Mouse (Mus musculus) kidney, embryonic 15.5 days (tissue): ENCODE measurements at regions not wholly inside any gene's neighbourhood (a gene's known extent, or its start where the extent isn't known, plus 50 kb on each side); places are given as distances from the start of the nearest gene placed in this dataset.

Experiments used
- ATAC-seq: fragments of 200-750 bp; cut with Nextera tagmentation; replicated peaks from 2 replicates; pipeline ENCODE4 v1.8.0; 2017; ENCODE audit warnings: moderate TSS enrichment; ENCODE audit not compliant: low FRiP score
- H3K27ac ChIP-seq: fragments of 300-500 bp; sonication (generic); 2 replicates; pipeline ENCODE4 v1.5.1; 2015; ENCODE audit warnings: mild to moderate bottlenecking, inconsistent platforms
- H3K27me3 ChIP-seq: fragments of 300-500 bp; sonication (generic); 2 replicates; pipeline ENCODE4 v1.6.1; 2015; ENCODE audit warnings: inconsistent platforms
- H3K36me3 ChIP-seq: fragments of 300-500 bp; sonication (generic); 2 replicates; pipeline ENCODE4 v1.6.1; 2015; ENCODE audit warnings: inconsistent platforms
- H3K4me1 ChIP-seq: fragments of 300-500 bp; sonication (generic); 2 replicates; pipeline ENCODE4 v1.6.1; 2015; ENCODE audit warnings: inconsistent platforms
- H3K4me2 ChIP-seq: fragments of 300-500 bp; sonication (generic); 2 replicates; pipeline ENCODE4 v1.6.1; 2015; ENCODE audit warnings: moderate library complexity, mild to moderate bottlenecking, inconsistent platforms
- H3K4me3 ChIP-seq: fragments of 300-500 bp; sonication (generic); replicated peaks from 2 replicates; pipeline ENCODE4 v1.5.1; 2015; ENCODE audit warnings: mild to moderate bottlenecking, inconsistent platforms
- H3K9ac ChIP-seq: fragments of 300-500 bp; sonication (generic); 2 replicates; pipeline ENCODE4 v1.6.1; 2015; ENCODE audit warnings: mild to moderate bottlenecking, inconsistent platforms
- H3K9me3 ChIP-seq: fragments of 300-500 bp; sonication (generic); replicated peaks from 2 replicates; pipeline ENCODE4 v1.6.1; 2016; ENCODE audit warnings: inconsistent platforms
- WGBS: fragments of 180-500 bp; shearing (Covaris S2); methylation state at CpG from one replicate; pipeline ENCODE4 v1.1.7; 2015; ENCODE audit warnings: mixed read lengths; 5-methylcytosine and 5-hydroxymethylcytosine counted together

DNA sequence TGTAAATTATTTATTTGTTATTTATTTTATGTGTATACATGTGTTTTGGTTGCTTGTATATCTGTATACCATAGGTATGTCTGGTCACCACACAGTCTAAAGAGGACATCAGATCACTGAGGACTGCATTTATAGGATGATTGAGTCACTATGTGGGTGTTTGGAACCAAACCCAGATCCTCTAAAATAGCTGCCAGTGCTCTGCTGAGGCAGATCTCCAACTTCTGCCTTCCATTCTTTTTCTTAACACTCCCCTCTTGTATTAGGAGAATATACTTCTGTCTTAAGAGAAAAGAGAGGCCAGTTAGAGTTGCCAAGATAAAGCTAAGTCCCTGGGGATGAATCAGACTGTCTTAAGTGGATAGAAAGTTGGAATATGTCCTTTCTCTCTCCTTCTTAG lies 424.2 kb downstream of the Cntn6 start:
- Histone ChIP-seq H3K4me3 (no peak overlapping the region), H3K27me3 (no peaks in the 10 kb centered on the region), H3K9ac (no peak overlapping the region), H3K9me3 (no peaks in the 10 kb centered on the region), H3K27ac (no peak overlapping the region), H3K4me2 (no peak overlapping the region), H3K4me1 (no peaks in the 10 kb centered on the region), H3K36me3 (no peaks in the 10 kb centered on the region)
- no peak for ATAC-seq

DNA sequence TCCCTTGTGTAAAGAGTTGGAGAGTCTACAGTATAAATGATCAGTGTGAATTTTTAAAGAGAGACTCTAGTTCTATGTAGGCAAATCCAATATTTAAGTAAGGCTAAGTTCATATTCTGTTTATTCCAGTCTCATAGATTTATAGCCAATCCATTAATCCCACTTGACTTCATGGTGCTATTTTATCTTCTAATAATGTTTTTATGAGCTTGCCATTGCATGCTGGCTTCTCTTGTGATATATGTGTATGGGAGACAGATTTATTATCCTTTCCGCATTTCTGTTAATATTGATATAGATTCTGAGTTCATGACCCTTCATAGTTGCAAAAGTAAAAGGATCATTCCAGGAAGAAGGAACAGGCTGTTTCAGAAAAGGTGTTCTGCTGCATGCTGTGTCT lies 430.0 kb downstream of the Cntn6 start:
- H3K36me3 ChIP-seq = no peaks in the 10 kb centered on the region
- no peak overlapping the region for H3K27ac ChIP-seq
- no peaks in the 10 kb centered on the region for H3K27me3 ChIP-seq
- no peak overlapping the region for H3K4me2 ChIP-seq
- WGBS = 44% methylated on average over 1 of the region's 1 CpGs
- H3K9me3 ChIP-seq = no peaks in the 10 kb centered on the region
- H3K4me1 ChIP-seq = no peaks in the 10 kb centered on the region
- H3K9ac ChIP-seq = no peak overlapping the region
- no peak overlapping the region for H3K4me3 ChIP-seq
- ATAC-seq = peak; percentile 56; the same call in 1 of the 2 replicates

DNA sequence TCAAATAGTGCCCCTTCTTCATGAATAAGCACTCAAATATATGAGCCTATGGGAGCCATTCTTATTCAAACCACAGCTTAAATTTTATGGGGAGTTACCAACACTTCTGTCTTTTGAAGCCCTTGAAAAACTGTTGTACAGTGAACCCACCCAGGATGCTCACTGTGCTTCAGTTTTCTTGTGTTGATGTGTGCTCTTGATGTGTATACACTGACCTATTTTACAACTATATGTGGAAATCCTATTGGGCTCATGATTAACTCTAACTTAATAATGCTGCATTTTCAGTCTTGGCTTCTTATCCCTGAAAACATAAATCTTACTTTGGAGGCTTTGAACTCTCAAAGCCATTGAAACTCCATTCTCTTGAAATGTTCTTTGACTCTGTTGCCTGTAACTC lies 433.5 kb downstream of the Cntn6 start:
- H3K4me3 ChIP-seq = no peak overlapping the region
- H3K4me1 ChIP-seq = no peaks in the 10 kb centered on the region
- H3K36me3 ChIP-seq = no peaks in the 10 kb centered on the region
- H3K9ac ChIP-seq = no peak overlapping the region
- H3K4me2 ChIP-seq = no peak overlapping the region
- ATAC-seq = peak; percentile 78
- peak overlapping the region; percentile 45; the same call in 1 of the 2 replicates for H3K27ac ChIP-seq
- no peaks in the 10 kb centered on the region for H3K9me3 ChIP-seq
- no peaks in the 10 kb centered on the region for H3K27me3 ChIP-seq

DNA sequence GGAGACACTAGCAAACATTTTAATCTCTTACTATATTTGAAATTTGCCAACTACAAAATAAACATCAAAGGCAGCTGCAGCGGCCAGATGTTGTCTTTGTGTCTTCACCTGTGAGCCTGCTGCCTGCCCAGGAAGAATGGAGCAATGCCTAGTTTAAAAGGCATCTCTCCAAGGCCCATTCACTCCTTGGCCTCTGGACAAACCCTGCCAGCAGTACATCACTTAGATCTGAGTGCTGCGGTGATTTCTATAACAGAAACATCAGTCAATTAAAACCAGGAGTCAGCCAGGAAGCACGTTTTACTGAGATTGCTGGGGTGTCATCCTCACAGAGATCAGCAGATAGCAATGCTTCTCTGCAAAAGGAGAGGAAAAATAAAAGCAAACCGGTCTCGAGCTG lies 437.7 kb downstream of the Cntn6 start:
- ATAC-seq = no peak
- Histone ChIP-seq H3K4me1 (no peaks in the 10 kb centered on the region), H3K27ac (no peak overlapping the region), H3K4me2 (no peak overlapping the region), H3K4me3 (no peak overlapping the region), H3K27me3 (no peaks in the 10 kb centered on the region), H3K9ac (no peak overlapping the region), H3K36me3 (no peaks in the 10 kb centered on the region), H3K9me3 (no peaks in the 10 kb centered on the region)
- whole genome bisulfite sequencing = 73% methylated on average over 5 of the region's 5 CpGs

DNA sequence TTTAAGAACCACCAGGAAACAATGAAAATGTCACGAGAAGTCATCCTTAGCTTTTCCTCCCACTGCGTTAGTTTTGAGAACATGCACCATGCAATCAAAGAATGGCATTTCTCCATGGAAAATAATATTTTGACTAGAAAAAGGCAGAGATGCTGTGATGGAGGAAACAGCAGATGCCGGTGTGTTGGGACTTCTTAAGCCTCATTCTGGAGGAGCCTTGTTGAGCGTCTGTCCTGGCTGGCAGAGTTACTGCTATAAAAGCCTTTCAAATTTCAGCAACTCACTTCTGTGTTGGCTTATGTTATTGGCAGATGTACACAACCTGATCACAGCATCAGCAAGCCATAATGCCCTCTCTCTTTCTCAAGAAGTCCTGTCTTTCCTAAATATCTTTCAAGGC lies 439.6 kb downstream of the Cntn6 start:
- Histone ChIP-seq H3K4me2 (no peak overlapping the region), H3K36me3 (no peaks in the 10 kb centered on the region), H3K4me1 (no peaks in the 10 kb centered on the region), H3K4me3 (no peak overlapping the region), H3K27me3 (no peaks in the 10 kb centered on the region), H3K27ac (no peak overlapping the region), H3K9me3 (no peaks in the 10 kb centered on the region), H3K9ac (no peak overlapping the region)
- ATAC-seq = no peak
- WGBS = 84% methylated on average over 4 of the region's 4 CpGs

DNA sequence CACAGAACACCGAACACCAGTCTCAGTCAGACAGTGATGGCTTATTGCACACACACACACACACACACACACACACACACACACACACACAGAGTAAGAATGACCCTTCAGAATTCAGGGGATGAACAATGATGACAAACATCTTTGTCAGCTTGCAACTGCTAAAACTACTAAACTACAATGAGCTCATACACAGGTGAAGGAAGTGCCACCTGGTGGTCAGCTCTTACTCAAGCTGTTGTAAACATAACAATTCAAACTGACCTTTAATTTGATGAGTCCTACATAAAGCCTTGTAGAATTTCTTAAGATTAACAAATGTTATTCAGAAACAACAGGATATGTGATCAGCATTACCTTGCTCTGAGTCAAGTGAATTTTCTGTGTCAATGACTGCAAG lies 446.5 kb downstream of the Cntn6 start:
- no peak for ATAC-seq
- no peak overlapping the region for H3K4me3 ChIP-seq
- no peak overlapping the region for H3K4me2 ChIP-seq
- H3K9me3 ChIP-seq = no peaks in the 10 kb centered on the region
- no peaks in the 10 kb centered on the region for H3K4me1 ChIP-seq
- H3K27ac ChIP-seq = no peak overlapping the region
- no peak overlapping the region for H3K9ac ChIP-seq
- no peaks in the 10 kb centered on the region for H3K27me3 ChIP-seq
- WGBS = 94% methylated on average over 1 of the region's 1 CpGs
- H3K36me3 ChIP-seq = no peaks in the 10 kb centered on the region

DNA sequence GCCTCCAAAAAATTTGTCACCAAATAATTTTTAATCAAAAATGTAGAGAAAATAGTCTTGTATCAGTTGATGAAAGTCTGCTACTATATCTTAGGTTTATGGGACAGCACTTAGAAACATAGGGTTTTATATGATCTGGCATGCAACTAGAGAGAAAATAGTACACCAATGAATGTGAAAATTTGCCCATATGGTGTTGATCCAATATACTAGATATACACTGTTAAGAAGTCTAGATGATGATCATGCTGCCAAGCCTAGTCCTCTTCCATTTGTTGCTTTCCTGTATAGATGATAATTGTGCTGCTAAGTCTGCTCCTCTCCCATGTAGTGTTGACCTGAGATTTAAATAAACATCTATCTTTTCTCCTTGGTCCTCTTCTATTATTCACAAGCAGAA lies 481.9 kb downstream of the Cntn6 start:
- Histone ChIP-seq H3K4me3 (no peak overlapping the region), H3K4me2 (no peak overlapping the region)
- no peak for ATAC-seq

DNA sequence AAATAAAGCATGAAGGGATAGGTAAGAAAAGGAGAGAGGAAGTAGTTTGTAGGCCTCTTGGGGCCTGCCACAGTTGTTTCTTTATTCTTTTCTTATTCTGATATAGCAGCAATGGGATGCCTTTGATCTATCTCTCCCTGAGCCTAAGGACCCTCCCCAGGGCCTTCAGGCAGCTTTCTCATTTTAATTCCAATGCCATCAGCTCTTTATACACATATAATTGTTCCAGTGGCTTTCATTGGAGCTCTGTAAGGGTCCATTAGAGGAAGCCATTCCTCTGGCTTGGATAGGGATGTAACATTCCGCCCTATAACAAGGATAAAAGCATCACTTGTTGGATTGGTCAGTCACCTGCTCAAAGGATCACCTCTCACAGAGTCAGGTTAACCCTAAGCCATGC lies 491.6 kb downstream of the Cntn6 start:
- Histone ChIP-seq H3K27me3 (no peaks in the 10 kb centered on the region), H3K4me2 (no peak overlapping the region), H3K4me1 (no peaks in the 10 kb centered on the region), H3K27ac (no peak overlapping the region), H3K9me3 (no peaks in the 10 kb centered on the region), H3K4me3 (no peak overlapping the region), H3K9ac (no peak overlapping the region), H3K36me3 (no peaks in the 10 kb centered on the region)
- WGBS = 63% methylated on average over 1 of the region's 1 CpGs
- no peak for ATAC-seq

More for the DNA sequence above, 481.9 kb downstream of the Cntn6 start:
- Histone ChIP-seq H3K36me3 (no peaks in the 10 kb centered on the region), H3K4me1 (no peaks in the 10 kb centered on the region), H3K27me3 (no peaks in the 10 kb centered on the region), H3K9ac (no peak overlapping the region), H3K27ac (no peak overlapping the region), H3K9me3 (no peaks in the 10 kb centered on the region)

DNA sequence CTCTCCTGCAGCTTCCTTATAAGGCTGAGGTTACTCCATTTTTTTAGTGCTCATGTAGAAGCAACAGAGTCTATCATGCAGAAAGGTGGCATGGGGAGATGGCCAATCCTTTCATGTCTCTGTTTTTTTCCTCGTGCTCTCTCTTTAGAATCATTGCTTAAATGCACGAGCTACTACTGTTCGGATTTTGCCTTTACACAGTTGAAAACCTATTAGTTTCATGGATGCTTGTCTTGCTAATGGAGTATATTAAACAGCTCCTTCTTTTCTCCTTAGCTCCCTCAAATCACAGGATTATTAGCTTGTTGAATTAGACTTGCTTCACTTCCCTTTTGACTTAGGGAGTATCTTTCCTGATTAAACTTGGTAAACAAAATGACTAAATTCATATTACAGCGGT lies 497.3 kb downstream of the Cntn6 start:
- H3K27me3 ChIP-seq = no peaks in the 10 kb centered on the region
- no peaks in the 10 kb centered on the region for H3K36me3 ChIP-seq
- H3K4me1 ChIP-seq = no peaks in the 10 kb centered on the region
- ATAC-seq = no peak
- H3K9ac ChIP-seq = no peak overlapping the region
- H3K27ac ChIP-seq = no peak overlapping the region
- no peak overlapping the region for H3K4me2 ChIP-seq
- no peaks in the 10 kb centered on the region for H3K9me3 ChIP-seq
- 94% methylated on average over 4 of the region's 4 CpGs for WGBS
- no peak overlapping the region for H3K4me3 ChIP-seq

DNA sequence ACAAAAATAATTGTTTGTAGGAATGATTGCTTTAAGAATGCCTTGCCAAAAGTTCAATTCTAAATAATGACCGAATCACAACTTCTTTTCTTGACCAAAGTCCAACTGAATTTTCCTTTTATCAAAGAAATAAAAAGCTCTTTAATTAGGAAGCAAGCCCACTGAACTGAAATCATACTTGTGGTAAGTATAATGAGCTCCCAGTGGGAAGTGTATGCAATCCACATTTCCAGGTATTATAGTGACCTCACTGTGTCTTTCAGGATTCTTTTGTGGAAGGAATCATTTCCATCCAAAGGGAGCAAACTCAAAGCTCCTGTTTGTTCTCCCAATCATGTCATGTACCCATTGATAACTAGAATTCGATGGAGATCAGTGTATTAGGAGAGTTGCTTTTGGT lies 497.8 kb downstream of the Cntn6 start:
- H3K27ac ChIP-seq = no peak overlapping the region
- 87% methylated on average over 2 of the region's 2 CpGs for WGBS

DNA sequence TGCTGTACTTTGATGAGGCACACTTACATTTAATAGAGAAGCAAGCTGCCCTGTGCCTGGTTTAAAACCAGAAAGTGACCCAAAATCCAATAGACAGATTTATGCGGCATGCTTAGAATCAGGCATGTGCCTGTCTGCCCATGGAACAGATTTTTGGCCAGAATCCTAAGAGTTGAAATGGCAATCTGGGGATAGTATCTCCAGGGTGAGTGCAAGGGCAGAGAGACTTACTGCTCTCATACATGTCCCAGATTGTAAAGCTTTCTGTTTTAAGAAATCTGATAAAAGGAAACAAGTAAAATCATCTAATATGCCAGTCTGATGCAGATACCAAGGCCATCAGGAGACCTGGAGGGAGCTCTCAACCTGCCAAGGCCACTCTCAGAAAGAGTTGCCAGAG lies 507.0 kb downstream of the Cntn6 start:
- Histone ChIP-seq H3K4me1 (no peaks in the 10 kb centered on the region), H3K9me3 (no peaks in the 10 kb centered on the region), H3K27me3 (no peaks in the 10 kb centered on the region), H3K4me3 (no peak overlapping the region), H3K4me2 (no peak overlapping the region), H3K9ac (no peak overlapping the region), H3K36me3 (no peaks in the 10 kb centered on the region), H3K27ac (no peak overlapping the region)
- ATAC-seq = no peak
- WGBS = 90% methylated on average over 1 of the region's 1 CpGs

More for the DNA sequence above, 497.8 kb downstream of the Cntn6 start:
- Histone ChIP-seq H3K9ac (no peak overlapping the region), H3K36me3 (no peaks in the 10 kb centered on the region), H3K4me1 (no peaks in the 10 kb centered on the region), H3K9me3 (no peaks in the 10 kb centered on the region), H3K4me3 (no peak overlapping the region), H3K27me3 (no peaks in the 10 kb centered on the region), H3K4me2 (no peak overlapping the region)
- ATAC-seq = no peak

DNA sequence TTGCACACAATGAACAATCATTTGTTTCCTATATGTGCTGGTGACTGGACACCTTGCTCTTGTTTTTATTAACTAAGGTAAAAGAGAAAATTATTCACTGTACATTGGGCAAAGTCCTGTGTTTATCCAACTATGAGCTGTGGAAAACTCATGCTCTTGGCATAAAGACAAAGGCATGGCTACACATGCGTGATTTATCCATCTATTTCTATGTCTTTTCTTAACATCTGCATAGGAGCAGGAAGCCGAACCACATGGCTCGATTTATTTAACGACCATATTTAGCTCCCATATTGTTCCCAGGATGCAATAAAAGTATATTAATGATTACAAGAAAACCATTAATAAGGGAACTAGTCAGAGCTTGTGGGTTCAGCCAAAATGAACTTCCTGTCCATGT lies 528.1 kb downstream of the Cntn6 start:
- Histone ChIP-seq H3K27ac (no peak overlapping the region), H3K27me3 (no peaks in the 10 kb centered on the region), H3K4me2 (no peak overlapping the region), H3K4me3 (no peak overlapping the region), H3K9me3 (no peaks in the 10 kb centered on the region), H3K9ac (no peak overlapping the region), H3K36me3 (no peaks in the 10 kb centered on the region), H3K4me1 (no peaks in the 10 kb centered on the region)
- no peak for ATAC-seq
- WGBS = 64% methylated on average over 4 of the region's 4 CpGs

DNA sequence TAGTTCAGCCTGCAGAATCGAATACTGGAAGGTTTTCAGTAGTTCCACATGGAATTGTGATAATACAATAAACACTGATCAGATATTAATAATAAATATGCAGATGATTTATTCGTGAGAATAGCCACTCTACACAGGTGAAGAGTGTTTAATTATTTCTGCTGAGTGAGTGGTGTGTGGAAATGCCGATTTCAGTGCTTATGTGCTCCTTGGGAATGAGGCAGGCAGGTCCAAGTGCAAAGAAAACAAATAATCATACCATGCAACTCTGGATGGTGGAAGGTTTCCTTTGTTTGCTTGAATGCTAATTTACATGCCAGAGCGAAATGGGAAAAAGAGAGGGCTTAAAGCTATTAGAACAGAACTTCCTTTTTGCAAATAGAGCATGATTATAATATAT lies 528.6 kb downstream of the Cntn6 start:
- WGBS = 71% methylated on average over 4 of the region's 4 CpGs
- ATAC-seq = no peak
- no peaks in the 10 kb centered on the region for H3K36me3 ChIP-seq

More for the DNA sequence above, 528.6 kb downstream of the Cntn6 start:
- Histone ChIP-seq H3K9me3 (no peaks in the 10 kb centered on the region), H3K4me3 (no peak overlapping the region), H3K9ac (no peak overlapping the region), H3K4me2 (no peak overlapping the region), H3K27ac (no peak overlapping the region), H3K4me1 (no peaks in the 10 kb centered on the region), H3K27me3 (no peaks in the 10 kb centered on the region)
